Mouse (Mus musculus): ENCODE measurements at regions not wholly inside any gene's neighbourhood (a gene's known extent, or its start where the extent isn't known, plus 50 kb on each side); places are given as distances from the start of the nearest gene placed in this dataset.
A peak's percentile ranks its signal among the peaks of the same experiment; 100 is the strongest.

- H3K4me3 ChIP-seq = no peak overlapping the region
- WGBS = 87% methylated on average over 3 of the region's 3 CpGs
- no peak overlapping the region for H3K9ac ChIP-seq
- no peaks in the 10 kb centered on the region for H3K27me3 ChIP-seq
- no peaks in the 10 kb centered on the region for H3K4me1 ChIP-seq
- no peaks in the 10 kb centered on the region for H3K9me3 ChIP-seq (replicated peaks)
- ATAC-seq (ENCODE audit: low FRiP score) = no peak
- H3K27ac ChIP-seq = no peak overlapping the region
- H3K4me2 ChIP-seq (replicated peaks) = no peak overlapping the region
- no peaks in the 10 kb centered on the region for H3K36me3 ChIP-seq
These were observed 109.9 kb downstream of the Sec23a start for GRCm38 (mm10) chr12:58901931-58902330.

- H3K4me2 ChIP-seq (replicated peaks) = no peak overlapping the region
- no peak for ATAC-seq (ENCODE audit: low FRiP score)
- WGBS = 78% methylated on average over 2 of the region's 2 CpGs
These were observed 136.0 kb downstream of the Sec23a start for GRCm38 (mm10) chr12:58875808-58876207.

GRCm38 (mm10) chr12:58872465-58872864 is 139.4 kb downstream of the Sec23a start:
- H3K27me3 ChIP-seq = no peaks in the 10 kb centered on the region
- H3K4me1 ChIP-seq = no peaks in the 10 kb centered on the region
- no peak overlapping the region for H3K27ac ChIP-seq
- no peak for ATAC-seq (ENCODE audit: low FRiP score)
- H3K4me3 ChIP-seq = no peak overlapping the region
- no peak overlapping the region for H3K4me2 ChIP-seq (replicated peaks)
- no peak overlapping the region for H3K9ac ChIP-seq
- no peaks in the 10 kb centered on the region for H3K36me3 ChIP-seq
- no peaks in the 10 kb centered on the region for H3K9me3 ChIP-seq (replicated peaks)

More at GRCm38 (mm10) chr12:58875808-58876207, 136.0 kb downstream of the Sec23a start:
- no peaks in the 10 kb centered on the region for H3K9me3 ChIP-seq (replicated peaks)
- H3K4me1 ChIP-seq = no peaks in the 10 kb centered on the region
- H3K36me3 ChIP-seq = no peaks in the 10 kb centered on the region
- H3K4me3 ChIP-seq = no peak overlapping the region
- H3K27ac ChIP-seq = no peak overlapping the region
- no peaks in the 10 kb centered on the region for H3K27me3 ChIP-seq
- no peak overlapping the region for H3K9ac ChIP-seq

- Histone ChIP-seq H3K4me1 (no peaks in the 10 kb centered on the region), H3K4me3 (no peak overlapping the region), H3K9ac (no peak overlapping the region), H3K4me2 (replicated peaks) (no peak overlapping the region), H3K27me3 (no peaks in the 10 kb centered on the region), H3K9me3 (replicated peaks) (no peaks in the 10 kb centered on the region), H3K36me3 (no peaks in the 10 kb centered on the region), H3K27ac (no peak overlapping the region)
- WGBS = 76% methylated on average over 2 of the region's 2 CpGs
- no peak for ATAC-seq (ENCODE audit: low FRiP score)
These were observed 155.3 kb downstream of the Sec23a start for GRCm38 (mm10) chr12:58856498-58856897.

- no peaks in the 10 kb centered on the region for H3K9me3 ChIP-seq (replicated peaks)
- 81% methylated on average over 6 of the region's 6 CpGs for WGBS
- no peak for ATAC-seq (ENCODE audit: low FRiP score)
- no peaks in the 10 kb centered on the region for H3K27me3 ChIP-seq
- no peak overlapping the region for H3K9ac ChIP-seq
- no peaks in the 10 kb centered on the region for H3K36me3 ChIP-seq
- no peaks in the 10 kb centered on the region for H3K4me1 ChIP-seq
- H3K4me3 ChIP-seq = no peak overlapping the region
- H3K4me2 ChIP-seq (replicated peaks) = no peak overlapping the region
- H3K27ac ChIP-seq = no peak overlapping the region
These were observed 160.0 kb downstream of the Sec23a start for GRCm38 (mm10) chr12:58851677-58852385.

GRCm38 (mm10) chr12:58829656-58830055 is 182.2 kb downstream of the Sec23a start:
- H3K4me2 ChIP-seq (replicated peaks) = no peak overlapping the region
- no peaks in the 10 kb centered on the region for H3K4me1 ChIP-seq
- no peaks in the 10 kb centered on the region for H3K27me3 ChIP-seq
- H3K9me3 ChIP-seq (replicated peaks) = no peaks in the 10 kb centered on the region
- ATAC-seq (ENCODE audit: low FRiP score) = no peak
- no peak overlapping the region for H3K9ac ChIP-seq
- no peaks in the 10 kb centered on the region for H3K36me3 ChIP-seq
- no peak overlapping the region for H3K4me3 ChIP-seq
- no peak overlapping the region for H3K27ac ChIP-seq
- WGBS = 64% methylated on average over 1 of the region's 1 CpGs

GRCm38 (mm10) chr12:58827864-58828263 is 184.0 kb downstream of the Sec23a start:
- no peaks in the 10 kb centered on the region for H3K27me3 ChIP-seq
- no peak for ATAC-seq (ENCODE audit: low FRiP score)
- H3K27ac ChIP-seq = no peak overlapping the region
- no peak overlapping the region for H3K9ac ChIP-seq
- no peaks in the 10 kb centered on the region for H3K9me3 ChIP-seq (replicated peaks)
- no peaks in the 10 kb centered on the region for H3K36me3 ChIP-seq
- H3K4me3 ChIP-seq = no peak overlapping the region
- H3K4me1 ChIP-seq = no peaks in the 10 kb centered on the region
- H3K4me2 ChIP-seq (replicated peaks) = no peak overlapping the region

GRCm38 (mm10) chr12:58825139-58825921 is 186.5 kb downstream of the Sec23a start:
- ATAC-seq (ENCODE audit: low FRiP score) = no peak
- Histone ChIP-seq H3K9ac (no peak overlapping the region), H3K9me3 (replicated peaks) (no peaks in the 10 kb centered on the region), H3K27ac (no peak overlapping the region), H3K4me3 (no peak overlapping the region), H3K36me3 (no peaks in the 10 kb centered on the region), H3K27me3 (no peaks in the 10 kb centered on the region), H3K4me2 (replicated peaks) (no peak overlapping the region), H3K4me1 (no peaks in the 10 kb centered on the region)
- 91% methylated on average over 7 of the region's 7 CpGs for WGBS

GRCm38 (mm10) chr12:58822971-58823370 is 188.8 kb downstream of the Sec23a start:
- H3K4me1 ChIP-seq = no peaks in the 10 kb centered on the region
- H3K9me3 ChIP-seq (replicated peaks) = no peaks in the 10 kb centered on the region
- no peak overlapping the region for H3K4me2 ChIP-seq (replicated peaks)
- no peaks in the 10 kb centered on the region for H3K27me3 ChIP-seq
- no peaks in the 10 kb centered on the region for H3K36me3 ChIP-seq
- no peak overlapping the region for H3K27ac ChIP-seq
- H3K9ac ChIP-seq = no peak overlapping the region
- 91% methylated on average over 3 of the region's 3 CpGs for WGBS
- ATAC-seq (ENCODE audit: low FRiP score) = no peak
- no peak overlapping the region for H3K4me3 ChIP-seq

- Histone ChIP-seq H3K36me3 (no peaks in the 10 kb centered on the region), H3K9me3 (replicated peaks) (no peaks in the 10 kb centered on the region), H3K27me3 (no peaks in the 10 kb centered on the region), H3K4me1 (no peaks in the 10 kb centered on the region), H3K27ac (no peak overlapping the region), H3K4me3 (no peak overlapping the region), H3K9ac (no peak overlapping the region), H3K4me2 (replicated peaks) (no peak overlapping the region)
- 54% methylated on average over 6 of the region's 6 CpGs for WGBS
- peak; percentile 78 for ATAC-seq (ENCODE audit: low FRiP score)
These were observed 207.7 kb downstream of the Sec23a start for GRCm38 (mm10) chr12:58804068-58804467.

GRCm38 (mm10) chr12:58802410-58802809 is 209.4 kb downstream of the Sec23a start:
- Histone ChIP-seq H3K27me3 (no peaks in the 10 kb centered on the region), H3K9me3 (replicated peaks) (no peaks in the 10 kb centered on the region), H3K27ac (no peak overlapping the region), H3K4me2 (replicated peaks) (no peak overlapping the region), H3K4me3 (no peak overlapping the region), H3K36me3 (no peaks in the 10 kb centered on the region), H3K9ac (no peak overlapping the region), H3K4me1 (no peaks in the 10 kb centered on the region)
- peak; percentile 64 for ATAC-seq (ENCODE audit: low FRiP score)
- 38% methylated on average over 4 of the region's 4 CpGs for WGBS
